Mouse (Mus musculus): ENCODE data around the gene Enox1. TPM values are rescaled to one million over a fixed set of nuclear protein-coding genes. Genes with fewer than 3 reads are reported as not detected.
A peak's percentile ranks its signal among the peaks of the same experiment; 100 is the strongest.

Gene Enox1
- polyA plus RNA-seq, 1 experiment from 2014 or later, result 37.1 TPM

- no peak for ATAC-seq (ENCODE audit: low FRiP score, low read depth)
- Histone ChIP-seq H3K9me3 (no peaks in the 10 kb centered on the region), H3K4me1 (no peaks in the 10 kb centered on the region), H3K4me2 (replicated peaks) (no peak overlapping the region), H3K27me3 (replicated peaks) (no peaks in the 10 kb centered on the region), H3K9ac (no peak overlapping the region), H3K36me3 (no peaks in the 10 kb centered on the region), H3K27ac (no peak overlapping the region), H3K4me3 (no peak overlapping the region)
- WGBS, result 70% methylated on average over 7 of the region's 7 CpGs
Measured at GRCm38 (mm10) chr14:77578355-77578754, 421.8 kb downstream of the Enox1 start.

DNA sequence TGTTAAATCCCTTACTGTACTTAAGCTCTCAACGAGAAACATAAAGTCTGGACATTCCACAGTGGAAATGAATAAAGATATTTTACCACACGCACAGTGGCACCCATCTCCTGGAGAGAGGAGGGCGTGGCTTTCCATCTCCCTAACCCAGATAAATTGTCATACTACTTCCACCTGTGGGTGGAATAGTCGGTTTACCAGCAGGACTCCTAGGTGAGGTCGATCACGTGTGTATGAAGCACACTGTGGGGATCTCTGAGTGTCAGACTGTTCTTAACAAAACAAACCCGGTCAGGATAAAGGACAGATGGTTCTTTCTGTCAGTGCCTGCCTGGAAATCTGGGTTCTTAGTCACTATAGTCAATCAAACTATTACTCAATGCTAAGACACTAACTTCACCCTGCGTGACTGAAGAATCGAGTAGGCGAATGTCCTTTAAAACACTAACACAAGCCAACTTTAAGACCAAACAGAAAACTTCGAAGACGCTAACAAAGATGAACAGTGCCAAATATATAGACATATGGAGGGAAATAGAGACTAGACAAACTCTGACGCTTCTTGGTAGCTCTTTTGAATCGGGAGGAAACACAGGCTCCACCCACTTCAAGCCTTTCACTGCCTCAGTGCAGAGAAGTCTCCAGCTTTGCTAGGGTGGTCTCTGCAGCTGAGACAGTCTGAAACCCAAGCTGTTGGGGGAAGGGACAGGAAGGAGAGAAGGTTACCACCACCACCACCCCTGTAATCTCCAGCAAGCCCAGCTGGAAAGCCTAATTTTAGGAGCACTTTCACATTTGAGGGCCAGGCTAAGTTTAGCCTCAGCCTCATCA, 423.8 kb downstream of the Enox1 start:
- no peak overlapping the region for H3K27ac ChIP-seq

DNA sequence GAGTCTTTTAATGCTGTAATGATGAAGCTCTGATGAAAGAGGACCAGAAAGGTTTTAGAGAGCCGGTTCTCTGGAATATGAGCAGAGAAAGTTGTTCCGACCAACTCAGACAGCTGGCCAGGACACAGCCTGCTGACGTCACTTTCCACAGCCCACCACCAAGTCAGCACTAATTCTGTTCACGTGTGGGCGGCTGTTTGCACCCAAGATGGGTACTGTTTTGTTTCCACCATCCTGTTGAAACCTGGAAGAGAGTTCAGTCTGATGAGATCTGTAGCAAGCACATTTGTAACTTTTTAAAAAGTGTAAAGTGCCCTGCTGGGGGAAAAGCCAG, 424.3 kb downstream of the Enox1 start:
- H3K36me3 ChIP-seq, result no peaks in the 10 kb centered on the region
- no peak overlapping the region for H3K27ac ChIP-seq
- H3K27me3 ChIP-seq (replicated peaks), result no peaks in the 10 kb centered on the region
- no peak overlapping the region for H3K4me2 ChIP-seq (replicated peaks)
- no peak overlapping the region for H3K9ac ChIP-seq
- ATAC-seq (ENCODE audit: low FRiP score, low read depth), result no peak
- 60% methylated on average over 5 of the region's 5 CpGs for WGBS
- no peak overlapping the region for H3K4me3 ChIP-seq
- H3K9me3 ChIP-seq, result no peaks in the 10 kb centered on the region
- peaks cover 6% of the 10 kb centered on the region; the same call in 1 of the 2 replicates for H3K4me1 ChIP-seq

More for the DNA sequence above, 423.8 kb downstream of the Enox1 start:
- H3K9ac ChIP-seq, result no peak overlapping the region
- 74% methylated on average over 14 of the region's 14 CpGs for WGBS
- no peak for ATAC-seq (ENCODE audit: low FRiP score, low read depth)
- no peaks in the 10 kb centered on the region for H3K36me3 ChIP-seq
- H3K4me1 ChIP-seq, result 0 out of 2 replicates have a peak, but pooled peaks cover 1% of the 10 kb centered on the region
- no peaks in the 10 kb centered on the region for H3K9me3 ChIP-seq
- H3K27me3 ChIP-seq (replicated peaks), result no peaks in the 10 kb centered on the region
- H3K4me2 ChIP-seq (replicated peaks), result no peak overlapping the region
- H3K4me3 ChIP-seq, result no peak overlapping the region

GRCm38 (mm10) chr14:77581616-77582015, 425.1 kb downstream of the Enox1 start:
- H3K36me3 ChIP-seq, result no peaks in the 10 kb centered on the region
- no peaks in the 10 kb centered on the region for H3K9me3 ChIP-seq
- ATAC-seq (ENCODE audit: low FRiP score, low read depth), result no peak
- no peak overlapping the region for H3K4me2 ChIP-seq (replicated peaks)
- WGBS, result 64% methylated on average over 6 of the region's 6 CpGs
- H3K9ac ChIP-seq, result no peak overlapping the region
- no peak overlapping the region for H3K27ac ChIP-seq
- H3K4me3 ChIP-seq, result no peak overlapping the region
- H3K4me1 ChIP-seq, result peaks cover 8% of the 10 kb centered on the region; the same call in 1 of the 2 replicates
- H3K27me3 ChIP-seq (replicated peaks), result no peaks in the 10 kb centered on the region

- H3K27ac ChIP-seq, result no peak overlapping the region
- H3K27me3 ChIP-seq (replicated peaks), result no peaks in the 10 kb centered on the region
- peaks cover 9% of the 10 kb centered on the region; the same call in 1 of the 2 replicates for H3K4me1 ChIP-seq
- no peaks in the 10 kb centered on the region for H3K36me3 ChIP-seq
- no peak overlapping the region for H3K4me2 ChIP-seq (replicated peaks)
- no peak overlapping the region for H3K4me3 ChIP-seq
- ATAC-seq (ENCODE audit: low FRiP score, low read depth), result no peak
- H3K9ac ChIP-seq, result no peak overlapping the region
- WGBS, result 91% methylated on average over 5 of the region's 5 CpGs
- no peaks in the 10 kb centered on the region for H3K9me3 ChIP-seq
Measured at GRCm38 (mm10) chr14:77584426-77584825, 427.9 kb downstream of the Enox1 start.

DNA sequence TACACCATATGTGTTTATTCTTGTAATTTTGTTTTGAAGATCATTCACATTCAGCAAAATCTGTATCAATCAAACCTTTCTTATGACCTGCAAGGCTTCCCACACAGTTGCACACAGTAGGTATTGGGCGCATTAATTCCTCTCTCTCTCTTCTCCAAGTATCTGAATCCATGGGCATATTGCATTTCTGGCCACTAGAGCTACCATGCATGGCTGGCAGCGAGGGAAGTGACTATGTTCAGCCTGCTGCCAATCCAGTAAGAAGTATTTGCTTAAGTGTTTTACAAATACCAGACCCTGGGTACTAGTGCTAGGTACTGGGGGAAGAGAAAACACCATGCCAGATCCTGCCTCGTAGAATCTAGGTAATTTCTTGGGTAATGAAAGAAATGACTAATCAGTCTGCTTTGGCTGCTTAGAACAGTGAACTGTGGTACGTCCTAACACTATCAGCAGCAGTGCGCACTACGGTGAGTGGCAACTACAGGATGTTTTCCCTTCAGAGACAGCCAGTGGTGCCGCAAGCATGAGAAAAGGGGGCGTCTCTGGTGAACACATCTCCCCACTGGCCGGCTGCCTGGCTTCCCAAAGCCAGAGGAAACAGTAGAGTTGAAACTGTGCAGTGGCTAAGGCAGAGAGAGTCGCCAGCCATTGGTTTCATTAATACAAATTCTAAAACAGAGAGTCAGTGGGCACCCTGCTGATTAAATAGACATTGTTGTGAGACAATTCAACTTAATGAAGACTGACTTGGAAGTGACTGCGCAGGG, 428.7 kb downstream of the Enox1 start:
- no peak for ATAC-seq (ENCODE audit: low FRiP score, low read depth)
- no peak overlapping the region for H3K9ac ChIP-seq
- H3K4me1 ChIP-seq, result peaks cover 11% of the 10 kb centered on the region; the same call in 1 of the 2 replicates
- H3K27me3 ChIP-seq (replicated peaks), result no peaks in the 10 kb centered on the region
- no peaks in the 10 kb centered on the region for H3K36me3 ChIP-seq
- H3K4me3 ChIP-seq, result no peak overlapping the region
- WGBS, result 56% methylated on average over 11 of the region's 11 CpGs
- no peaks in the 10 kb centered on the region for H3K9me3 ChIP-seq
- H3K4me2 ChIP-seq (replicated peaks), result no peak overlapping the region
- no peak overlapping the region for H3K27ac ChIP-seq

DNA sequence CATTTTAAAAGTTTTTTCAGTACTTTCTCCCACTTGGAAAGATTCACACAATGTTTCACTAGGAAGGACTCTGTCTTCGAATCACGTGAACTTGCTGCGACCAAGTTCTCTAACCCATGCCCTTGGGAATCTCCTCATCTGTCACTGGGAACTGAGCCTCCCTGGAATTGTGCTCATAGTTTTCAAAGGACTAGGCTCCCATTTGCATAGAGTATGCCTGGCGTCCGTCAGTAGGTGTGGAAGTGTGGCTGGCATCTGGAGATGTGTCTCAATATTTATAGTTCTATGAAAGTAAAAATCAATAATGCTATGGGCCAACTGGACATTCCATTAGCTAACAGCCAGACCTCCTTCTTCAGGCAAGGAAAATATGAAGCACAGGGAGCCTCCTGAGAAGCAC, 429.5 kb downstream of the Enox1 start:
- 55% methylated on average over 5 of the region's 5 CpGs for WGBS
- H3K36me3 ChIP-seq, result no peaks in the 10 kb centered on the region
- no peak for ATAC-seq (ENCODE audit: low FRiP score, low read depth)
- H3K27ac ChIP-seq, result no peak overlapping the region
- peaks cover 13% of the 10 kb centered on the region for H3K4me1 ChIP-seq
- no peaks in the 10 kb centered on the region for H3K9me3 ChIP-seq
- no peak overlapping the region for H3K9ac ChIP-seq
- no peak overlapping the region for H3K4me2 ChIP-seq (replicated peaks)
- no peak overlapping the region for H3K4me3 ChIP-seq
- no peaks in the 10 kb centered on the region for H3K27me3 ChIP-seq (replicated peaks)

GRCm38 (mm10) chr14:77587182-77587581, 430.6 kb downstream of the Enox1 start:
- 58% methylated on average over 5 of the region's 5 CpGs for WGBS

GRCm38 (mm10) chr14:77593136-77593838, 436.7 kb downstream of the Enox1 start:
- Histone ChIP-seq H3K36me3 (0 out of 2 replicates have a peak, but pooled peaks cover 2% of the 10 kb centered on the region), H3K4me3 (no peak overlapping the region), H3K4me1 (peaks cover 11% of the 10 kb centered on the region; the same call in 1 of the 2 replicates), H3K9ac (no peak overlapping the region), H3K4me2 (replicated peaks) (no peak overlapping the region), H3K9me3 (no peaks in the 10 kb centered on the region), H3K27ac (no peak overlapping the region), H3K27me3 (replicated peaks) (no peaks in the 10 kb centered on the region)
- peak; percentile 86 for ATAC-seq (ENCODE audit: low FRiP score, low read depth)
- 36% methylated on average over 11 of the region's 11 CpGs for whole genome bisulfite sequencing

More at GRCm38 (mm10) chr14:77587182-77587581, 430.6 kb downstream of the Enox1 start:
- H3K9me3 ChIP-seq, result no peaks in the 10 kb centered on the region
- no peak overlapping the region for H3K4me2 ChIP-seq (replicated peaks)
- no peak overlapping the region for H3K4me3 ChIP-seq
- no peak overlapping the region for H3K9ac ChIP-seq
- peaks cover 14% of the 10 kb centered on the region for H3K4me1 ChIP-seq
- no peak for ATAC-seq (ENCODE audit: low FRiP score, low read depth)
- no peaks in the 10 kb centered on the region for H3K27me3 ChIP-seq (replicated peaks)
- no peaks in the 10 kb centered on the region for H3K36me3 ChIP-seq
- H3K27ac ChIP-seq, result no peak overlapping the region

DNA sequence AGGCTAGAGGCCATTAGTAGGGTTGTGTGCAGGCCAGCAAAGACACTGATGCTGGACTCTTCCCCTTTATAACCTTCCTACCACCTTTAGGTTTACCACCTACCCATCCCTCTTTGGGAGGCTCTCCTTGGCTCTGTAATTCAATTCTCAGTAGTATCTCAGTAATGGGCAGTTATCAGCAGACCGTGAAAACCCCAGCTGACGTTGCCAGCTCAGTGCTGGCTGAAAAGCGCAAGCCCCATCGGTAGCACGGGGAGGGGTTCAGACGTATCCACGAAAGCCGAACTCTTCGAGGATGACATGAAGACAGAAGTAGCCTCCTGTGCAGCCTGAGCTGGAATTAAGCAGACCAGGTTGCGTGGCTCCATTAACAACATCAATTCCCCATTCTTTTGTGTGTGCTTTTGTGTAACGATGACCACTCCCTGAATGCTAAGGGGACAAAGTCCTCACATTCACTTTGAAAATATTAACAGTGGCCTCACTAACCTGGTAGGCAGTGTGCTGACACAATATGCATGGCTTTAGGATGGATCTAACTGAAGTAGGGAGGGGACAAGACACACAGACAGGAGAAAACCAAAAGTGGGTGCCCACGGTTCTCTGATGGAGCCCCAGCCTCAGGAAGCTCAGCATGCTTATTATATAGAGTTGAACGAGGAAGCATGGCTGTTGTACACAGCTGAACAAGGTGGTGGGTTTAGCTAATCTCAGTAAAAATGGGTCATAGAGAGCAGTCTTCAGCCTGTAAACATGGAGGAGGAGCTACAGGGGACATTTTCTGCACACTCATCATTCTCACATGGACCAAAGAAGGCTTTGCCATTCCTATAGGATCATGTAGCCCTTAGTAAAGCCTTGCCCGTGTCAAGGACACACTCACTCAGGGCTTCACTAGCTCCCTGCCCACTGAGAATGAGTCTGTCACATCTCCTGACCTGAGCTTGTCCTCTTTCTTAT, 439.9 kb downstream of the Enox1 start:
- H3K9ac ChIP-seq, result no peak overlapping the region
- 0 out of 2 replicates have a peak, but pooled peaks cover 2% of the 10 kb centered on the region for H3K36me3 ChIP-seq
- 79% methylated on average over 14 of the region's 14 CpGs for WGBS
- ATAC-seq (ENCODE audit: low FRiP score, low read depth), result no peak
- H3K9me3 ChIP-seq, result no peaks in the 10 kb centered on the region
- no peak overlapping the region for H3K27ac ChIP-seq
- H3K4me1 ChIP-seq, result peaks cover 5% of the 10 kb centered on the region; the same call in 1 of the 2 replicates
- H3K27me3 ChIP-seq (replicated peaks), result no peaks in the 10 kb centered on the region
- no peak overlapping the region for H3K4me3 ChIP-seq
- no peak overlapping the region for H3K4me2 ChIP-seq (replicated peaks)

DNA sequence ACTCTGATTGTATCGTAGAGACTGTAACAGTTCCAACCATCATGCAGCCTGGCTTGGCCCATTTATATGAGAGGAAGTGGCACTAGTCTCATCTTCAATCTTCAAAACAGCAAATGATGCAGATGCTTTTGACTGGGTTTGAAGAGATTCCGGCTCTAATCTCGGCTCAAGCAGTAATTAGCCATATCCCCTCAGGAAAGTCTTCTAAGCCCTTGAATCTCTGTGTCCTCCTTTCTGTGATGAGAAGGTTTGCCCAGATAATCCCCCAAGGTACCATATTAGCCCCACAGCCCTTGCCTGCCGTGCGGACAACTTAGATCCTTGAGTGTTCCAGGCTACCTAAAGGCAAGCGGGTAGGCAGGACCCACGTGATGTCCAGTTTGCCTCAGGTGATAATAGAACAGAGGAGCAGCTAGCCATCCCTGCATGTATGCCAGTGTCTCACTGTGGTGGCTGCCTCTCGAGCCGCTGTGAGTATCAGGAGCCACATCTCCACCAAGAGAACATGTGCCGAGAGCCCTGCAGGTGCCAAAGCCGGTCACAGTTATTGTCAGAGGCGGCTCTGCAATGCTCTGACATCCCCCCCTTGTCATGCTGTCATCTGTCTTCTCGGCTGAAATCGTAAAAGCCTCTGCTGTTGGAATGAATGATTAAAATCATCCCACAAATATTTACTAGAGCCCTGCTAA, 442.6 kb downstream of the Enox1 start:
- Histone ChIP-seq H3K9me3 (no peaks in the 10 kb centered on the region), H3K9ac (no peak overlapping the region), H3K4me3 (no peak overlapping the region), H3K36me3 (0 out of 2 replicates have a peak, but pooled peaks cover 2% of the 10 kb centered on the region), H3K27me3 (replicated peaks) (no peaks in the 10 kb centered on the region), H3K4me1 (no peaks in the 10 kb centered on the region), H3K4me2 (replicated peaks) (no peak overlapping the region), H3K27ac (no peak overlapping the region)
- 73% methylated on average over 14 of the region's 14 CpGs for WGBS
- ATAC-seq (ENCODE audit: low FRiP score, low read depth), result no peak

All from neural tube, embryonic 12.5 days (tissue).